Comparison of ENCODE assay signal across 20 mouse cellular contexts in the genomic region with DNA sequence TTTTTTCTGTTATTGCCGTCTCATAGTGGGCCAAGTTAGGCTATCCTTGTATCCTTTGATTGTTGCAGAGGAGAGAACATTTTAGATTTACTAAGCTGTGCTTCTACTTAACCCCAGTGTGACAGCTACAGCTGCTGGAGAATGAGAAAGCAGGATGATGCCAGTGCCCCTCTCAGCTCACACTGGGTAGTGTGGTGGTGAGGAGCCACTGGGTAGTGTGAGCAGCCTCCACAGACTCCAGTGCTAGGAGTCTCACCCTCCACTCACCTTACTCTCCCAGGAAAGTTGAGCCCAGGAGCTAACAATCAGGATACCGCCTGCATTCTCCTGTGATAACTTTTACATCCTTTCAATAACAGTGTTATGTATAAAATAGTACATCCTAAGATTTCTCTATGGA.
"Had no signal": no experiment of that assay in that cellular context is flagged by ENCODE, and none has a peak within 500 bp of the region (broad histone marks: within the 10 kb centered on the region; RNA-seq: fewer than 3 reads in every experiment).

No protein-coding gene starts in this region.

- H3K27me3 ChIP-seq: limb, embryonic 12.5 days; limb, embryonic 15.5 days; neural tube, embryonic 12.5 days; neural tube, embryonic 15.5 days had no signal

- H3K4me3 ChIP-seq: limb, embryonic 12.5 days; limb, embryonic 15.5 days; neural tube, embryonic 12.5 days; neural tube, embryonic 15.5 days had no signal

- H3K9ac ChIP-seq: limb, embryonic 12.5 days; limb, embryonic 15.5 days; liver, embryonic 14.5 days; liver, postnatal 0 days; lung, embryonic 14.5 days; neural tube, embryonic 12.5 days; neural tube, embryonic 15.5 days had no signal

- H3K36me3 ChIP-seq: neural tube, embryonic 12.5 days; neural tube, embryonic 15.5 days had no signal

- H3K4me2 ChIP-seq: limb, embryonic 12.5 days; limb, embryonic 15.5 days; liver, embryonic 11.5 days; lung, embryonic 14.5 days; neural tube, embryonic 12.5 days; neural tube, embryonic 15.5 days had no signal

- H3K9me3 ChIP-seq: limb, embryonic 12.5 days; limb, embryonic 15.5 days; neural tube, embryonic 12.5 days; neural tube, embryonic 15.5 days had no signal

- H3K4me1 ChIP-seq: neural tube, embryonic 15.5 days had no signal

- H3K27ac ChIP-seq: limb, embryonic 12.5 days; limb, embryonic 15.5 days; liver, embryonic 14.5 days; macrophage; neural tube, embryonic 12.5 days; neural tube, embryonic 15.5 days had no signal

- DNase-seq: kidney, adult 18-20 months; kidney, adult 9 months; kidney, postnatal 14 days; kidney, postnatal 4 days; left cerebral cortex, postnatal 4 days; liver, postnatal 0 days; lung, embryonic 14.5 days; right cerebral cortex, adult 18-20 months; right cerebral cortex, postnatal 14 days; right cerebral cortex, postnatal 4 days; thymus, postnatal 25 days had no signal

- ATAC-seq: intestine, embryonic 16.5 days; liver, postnatal 0 days; lung, postnatal 0 days had no signal
